Mouse (Mus musculus) large intestine, adult 2 months (tissue): Measurements from ENCODE around the gene Gm21973. TPM values are rescaled to one million over a fixed set of nuclear protein-coding genes. Genes with fewer than 3 reads are reported as not detected.

ENCODE experiments used
- DNase-seq: peaks from one replicate; pipeline ENCODE4 v3.0.0-alpha.2; 2012; ENCODE audit warnings: low read depth, low spot score
- WGBS: fragments of 180-500 bp; shearing (Covaris S2); methylation state at CpG from one replicate; pipeline ENCODE4 v1.1.7; 2018; 5-methylcytosine and 5-hydroxymethylcytosine counted together
- polyA plus RNA-seq: library from polyadenylated mRNA; depleted of rRNA; stranded (reverse); fragments of >200 nt; gene quantifications from 2 replicates; pipeline ENCODE4 v1.2.3, GENCODE M21; 2012; rRNA removed

Gene Gm21973
- not detected in 2 replicates for polyA plus RNA-seq

DNA sequence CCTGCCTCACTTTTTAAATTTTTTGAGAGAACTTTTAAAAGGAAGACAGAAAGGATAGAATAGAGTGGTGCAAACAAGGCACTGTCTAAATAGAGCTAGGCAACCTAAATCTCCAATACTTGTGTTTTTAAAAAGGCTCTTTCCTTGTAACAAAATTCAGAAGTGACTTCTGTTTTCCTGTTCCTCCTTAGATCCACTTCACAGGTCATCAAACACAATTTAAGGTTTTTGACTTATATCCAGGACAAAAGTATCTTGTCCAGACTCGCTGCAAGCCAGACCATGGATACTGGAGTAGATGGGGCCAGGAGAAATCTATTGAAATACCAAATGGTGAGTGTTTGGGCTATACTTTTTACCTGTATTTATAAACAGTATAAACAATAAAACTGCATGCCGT lies at the start of gene Gm21973:
Gene Gm21973, plus strand, starts transcription at position 301 of the 400 bp plus-strand sequence.
- no peak for DNase-seq
- WGBS = 92% methylated on average over 2 of the region's 2 CpGs

DNA sequence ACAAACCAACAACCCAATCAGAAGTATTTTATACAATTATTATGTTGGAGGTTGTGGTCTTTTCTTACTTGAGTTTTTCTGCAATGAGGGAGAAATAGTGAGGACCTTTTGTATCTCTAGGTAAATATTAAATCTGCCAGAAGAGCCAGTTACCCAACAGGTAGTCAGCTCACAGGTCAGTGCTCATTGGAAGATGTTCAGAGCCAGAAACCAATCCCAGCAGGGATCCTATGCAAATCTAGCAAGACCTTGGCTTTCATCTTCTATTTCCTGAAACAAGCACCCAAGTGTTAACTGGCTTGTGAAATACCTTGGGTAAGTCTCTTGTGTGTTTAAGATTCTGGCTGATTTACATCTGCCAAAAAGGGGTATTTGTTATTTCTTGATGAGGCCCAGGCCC lies 48.8 kb upstream of the Gm21973 start:
- no peak for DNase-seq

DNA sequence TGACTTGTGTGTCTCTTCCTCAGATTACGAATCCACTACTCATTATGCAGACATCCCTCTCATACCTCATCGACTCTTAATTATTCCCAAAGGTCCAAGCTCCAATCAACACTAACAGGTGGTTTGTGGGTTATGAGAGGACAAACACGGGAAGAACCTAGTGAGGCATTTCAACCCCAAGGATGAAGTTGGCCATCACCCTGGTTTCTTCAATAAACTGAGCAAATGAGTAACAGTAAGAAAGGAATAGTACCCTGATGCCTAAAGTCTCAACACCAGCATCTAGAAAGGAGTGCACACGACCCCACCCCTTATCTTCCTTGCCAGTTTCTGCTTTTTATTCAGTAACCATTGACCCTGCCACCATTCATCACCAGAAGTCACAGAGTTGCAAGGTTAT lies 47.7 kb upstream of the Gm21973 start:
- DNase-seq = no peak
- WGBS = 80% methylated on average over 4 of the region's 4 CpGs

DNA sequence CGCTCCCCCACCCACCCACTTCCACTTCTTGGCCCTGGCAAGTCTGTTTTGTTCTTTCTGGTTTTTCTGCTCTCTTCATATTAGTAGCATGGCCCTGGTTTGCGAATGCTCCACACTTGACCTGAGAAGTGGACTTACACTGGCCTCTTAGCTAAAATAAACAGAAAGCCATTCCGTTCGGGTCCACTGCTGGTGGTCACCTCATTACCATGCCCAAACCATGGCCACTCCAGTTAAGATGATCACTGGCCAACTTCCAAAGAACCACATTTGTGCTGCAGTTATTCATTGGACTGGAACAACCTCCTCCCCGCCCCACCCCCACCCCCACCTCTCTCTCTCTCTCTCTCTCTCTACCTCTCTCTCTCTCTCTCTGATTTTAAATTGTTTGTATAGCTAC lies 43.6 kb upstream of the Gm21973 start:
- 75% methylated on average over 5 of the region's 5 CpGs for WGBS
- DNase-seq = no peak

DNA sequence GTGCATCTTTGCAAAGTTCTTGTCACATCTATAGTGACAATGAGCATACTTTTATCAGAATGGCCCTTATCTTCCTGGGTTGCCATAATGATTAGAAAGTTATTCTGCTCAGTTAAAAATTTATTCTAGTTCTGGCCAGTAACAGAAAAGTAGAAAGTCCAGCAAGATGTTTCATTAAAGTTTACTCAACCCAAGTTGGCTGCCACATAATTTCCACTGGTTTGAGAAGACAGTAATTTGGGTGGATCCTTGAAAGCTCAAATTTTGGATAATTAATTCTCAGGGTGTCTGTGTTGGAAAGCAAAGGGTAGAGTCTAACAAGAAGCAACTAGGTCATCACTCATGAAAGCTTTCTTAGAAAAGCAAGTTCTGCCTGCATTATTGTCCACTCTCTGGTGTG lies 41.5 kb upstream of the Gm21973 start:
- DNase-seq = no peak

DNA sequence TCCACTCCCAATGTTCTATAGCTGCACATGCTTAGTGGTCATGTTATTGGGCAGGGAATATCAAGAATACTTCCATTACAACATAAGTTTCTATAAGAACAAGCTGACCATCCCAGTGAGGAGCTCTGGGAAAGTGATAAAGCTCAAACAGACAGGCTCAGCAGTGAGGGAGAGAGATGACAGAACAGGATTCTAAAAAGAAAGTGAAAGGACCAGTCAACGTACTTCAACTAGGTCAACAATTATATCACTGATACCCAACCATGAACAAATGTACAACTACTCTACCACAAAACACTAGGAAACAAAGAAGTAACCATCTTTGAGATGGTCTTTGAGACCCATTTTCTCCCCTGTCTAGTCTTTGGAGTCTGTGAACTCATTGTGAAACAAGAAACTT lies 28.6 kb upstream of the Gm21973 start:
- DNase-seq = no peak
- WGBS = 70% methylated on average over 1 of the region's 1 CpGs

DNA sequence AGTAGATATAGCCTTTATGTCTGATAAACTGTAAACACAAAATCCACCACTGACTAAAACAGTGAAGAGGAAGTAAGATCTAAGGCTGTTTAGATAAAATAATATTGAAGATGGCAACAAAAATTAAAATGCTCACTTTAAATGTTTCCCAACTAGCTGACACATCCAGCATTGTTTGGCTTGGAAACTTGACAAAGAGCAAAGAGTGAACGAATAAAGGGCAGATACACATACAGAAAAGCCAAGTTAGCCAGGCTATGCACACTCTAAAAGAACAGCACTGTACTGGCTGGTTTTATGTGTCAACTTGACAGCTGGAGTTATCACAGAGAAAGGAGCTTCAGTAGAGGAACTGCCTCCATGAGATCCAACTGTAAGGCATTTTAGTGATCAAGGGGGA lies 27.1 kb upstream of the Gm21973 start:
- no peak for DNase-seq
- WGBS = 25% methylated on average over 1 of the region's 1 CpGs

DNA sequence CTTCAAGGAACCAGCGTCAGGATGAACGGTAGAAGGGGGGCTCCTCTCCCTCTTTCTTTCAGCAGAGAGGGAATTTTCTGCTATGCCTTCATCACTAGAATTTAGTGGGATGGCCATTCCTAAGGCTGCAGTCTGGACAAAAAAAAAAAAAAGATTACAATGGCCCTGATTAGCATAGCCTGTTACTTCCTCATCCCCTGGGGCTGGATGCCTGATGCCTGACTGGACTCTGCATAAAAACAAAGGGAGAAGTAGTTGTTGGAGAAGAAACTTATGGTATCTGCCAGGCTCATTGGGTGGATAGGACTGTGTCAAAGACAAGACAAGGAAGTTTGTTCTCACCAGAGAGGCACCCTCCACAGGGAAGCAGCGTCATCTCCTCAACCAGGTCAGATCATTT lies 25.7 kb upstream of the Gm21973 start:
- no peak for DNase-seq
- 86% methylated on average over 3 of the region's 3 CpGs for WGBS

DNA sequence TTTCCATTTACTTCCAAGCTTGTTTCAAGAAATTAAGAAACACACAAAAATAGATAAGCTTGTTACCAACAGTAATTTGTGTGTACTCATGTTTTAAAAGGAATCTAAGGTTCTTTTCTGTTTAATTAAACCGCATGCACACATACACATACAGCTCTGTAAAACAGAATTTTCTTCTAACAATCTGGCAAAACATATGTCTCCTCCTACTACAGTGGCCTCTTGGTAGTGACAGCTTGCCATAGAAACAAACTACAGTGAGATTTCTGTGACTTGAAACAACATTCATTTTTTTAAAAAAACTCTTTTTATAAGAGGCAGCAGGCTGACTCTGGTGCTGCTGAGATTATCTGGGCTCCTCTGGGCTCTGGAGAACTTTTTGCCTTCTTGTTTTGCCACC lies 18.7 kb upstream of the Gm21973 start:
- DNase-seq = no peak
- 80% methylated on average over 1 of the region's 1 CpGs for WGBS

DNA sequence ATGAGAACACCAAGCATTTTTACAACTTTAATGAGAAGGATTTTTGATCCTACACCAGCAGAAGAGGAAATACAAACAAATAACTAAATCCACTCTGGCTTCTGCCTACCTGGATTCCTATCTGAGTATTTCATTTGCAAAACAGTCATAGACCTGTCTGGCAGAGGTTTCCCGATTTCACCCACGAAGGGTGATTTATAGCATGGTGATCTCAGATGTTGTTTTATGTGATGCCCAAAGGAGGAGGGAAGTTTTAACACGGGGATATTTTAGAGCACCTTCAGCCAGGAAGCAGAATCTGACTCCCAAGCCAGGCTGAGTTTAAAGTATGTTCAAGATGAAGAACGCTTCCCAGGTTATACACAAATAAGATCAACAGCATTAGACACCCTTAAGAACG lies 13.4 kb upstream of the Gm21973 start:
- 31% methylated on average over 5 of the region's 5 CpGs for WGBS

DNA sequence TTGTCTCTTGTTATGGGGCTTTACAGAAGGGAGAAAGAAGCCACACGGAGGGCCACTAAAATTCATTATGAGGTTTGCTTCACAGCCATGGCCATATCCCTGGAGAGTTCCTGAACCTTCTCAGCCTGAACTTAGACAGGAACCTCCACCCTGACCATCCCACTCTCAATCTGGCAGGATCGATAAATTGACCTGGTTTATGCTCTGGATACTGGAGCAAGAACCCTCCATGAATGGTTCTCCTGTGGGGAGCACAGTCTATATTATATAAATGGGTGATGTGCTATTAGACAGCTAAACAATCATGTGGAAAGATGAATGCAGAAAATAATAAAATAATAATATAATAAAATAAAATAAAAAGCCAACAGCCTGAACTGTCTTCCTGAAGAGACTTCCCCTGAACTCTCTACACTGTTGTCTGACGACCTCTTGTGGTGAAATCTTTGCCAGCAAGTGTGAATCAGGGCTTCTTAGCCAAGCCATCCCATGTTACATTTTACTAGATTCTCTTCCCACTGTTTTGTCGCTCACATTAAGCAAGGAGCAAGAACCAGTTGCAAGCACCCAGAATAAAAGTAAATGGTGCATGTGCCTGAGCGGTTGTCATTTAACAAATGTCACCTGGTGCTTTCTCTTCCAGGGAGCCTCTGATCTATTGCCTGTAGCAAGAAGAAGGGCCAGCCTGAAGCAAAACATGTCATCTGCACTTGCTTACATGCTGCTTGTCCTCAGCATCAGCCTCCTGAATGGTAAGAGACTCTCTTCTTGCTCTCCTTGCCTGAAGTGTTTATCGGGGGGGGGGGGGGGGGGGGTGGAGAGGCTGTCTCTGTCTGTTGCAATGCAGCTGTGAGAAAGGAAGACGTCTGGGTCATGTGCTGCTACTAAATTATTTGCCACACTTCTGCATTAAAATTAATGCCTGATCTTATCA lies 11.4 kb upstream of the Gm21973 start:
- peak; percentile 10 for DNase-seq
- 47% methylated on average over 7 of the region's 7 CpGs for WGBS

More for the DNA sequence above, 13.4 kb upstream of the Gm21973 start:
- DNase-seq = no peak

DNA sequence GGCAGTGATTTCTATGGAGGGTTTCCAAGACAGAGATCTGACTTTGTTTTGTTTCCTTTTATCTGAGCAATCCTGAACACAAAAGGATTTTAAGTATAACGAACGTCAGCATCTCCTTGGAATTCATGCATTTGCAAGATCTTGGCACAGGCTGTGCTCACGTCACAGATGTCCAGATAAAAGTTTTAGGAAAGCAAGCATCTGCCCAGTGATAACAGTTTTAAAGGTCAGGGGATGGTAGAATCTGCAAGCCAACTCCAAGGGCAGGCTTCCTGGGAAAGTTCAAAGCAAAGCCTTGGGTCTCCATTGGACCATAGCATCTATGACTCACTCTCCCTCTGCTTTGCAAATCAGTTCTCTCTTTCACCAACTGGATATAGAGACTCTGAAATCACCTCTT lies 5.4 kb downstream of the Gm21973 start:
- no peak for DNase-seq
- 80% methylated on average over 3 of the region's 3 CpGs for WGBS

DNA sequence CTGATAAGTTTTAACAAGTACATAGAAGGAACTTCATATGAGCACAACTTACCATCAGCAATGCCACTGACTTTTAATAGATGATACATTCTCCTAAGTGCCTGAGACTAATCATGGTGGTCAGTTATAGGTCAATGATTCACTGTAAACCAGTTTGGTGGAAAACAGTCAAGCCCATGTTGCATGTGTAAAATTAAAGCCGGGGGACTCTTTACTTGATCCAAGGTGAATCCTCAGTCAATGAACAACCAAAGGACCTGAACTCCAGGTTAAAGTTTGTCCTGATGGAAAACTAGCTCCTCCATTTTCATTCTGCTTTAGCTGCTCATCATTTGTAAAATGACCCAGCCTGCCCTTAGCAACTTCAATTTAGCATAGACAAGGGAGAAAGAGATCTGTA lies 7.4 kb downstream of the Gm21973 start:
- no peak for DNase-seq
- WGBS = 70% methylated on average over 1 of the region's 1 CpGs

DNA sequence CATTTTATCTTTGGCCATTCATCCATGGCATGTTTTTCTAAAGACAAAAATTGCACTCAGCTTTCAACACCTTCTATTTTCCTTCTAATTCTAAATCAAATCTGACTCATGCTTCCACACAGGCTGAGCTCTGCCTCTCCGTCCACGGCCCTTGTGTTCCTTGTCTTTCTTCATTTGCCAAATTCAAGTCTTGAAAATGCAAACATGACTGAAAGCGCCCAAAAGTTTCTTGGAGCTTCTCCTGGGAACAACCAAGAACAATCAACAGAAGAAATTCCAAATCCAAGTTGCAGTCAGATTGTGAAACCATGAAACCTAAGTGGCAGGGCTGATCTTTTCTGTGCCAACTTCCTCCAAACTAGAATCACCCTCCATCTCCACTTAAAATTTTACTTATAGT lies 13.4 kb downstream of the Gm21973 start:
- WGBS = 73% methylated on average over 3 of the region's 3 CpGs
- DNase-seq = no peak

DNA sequence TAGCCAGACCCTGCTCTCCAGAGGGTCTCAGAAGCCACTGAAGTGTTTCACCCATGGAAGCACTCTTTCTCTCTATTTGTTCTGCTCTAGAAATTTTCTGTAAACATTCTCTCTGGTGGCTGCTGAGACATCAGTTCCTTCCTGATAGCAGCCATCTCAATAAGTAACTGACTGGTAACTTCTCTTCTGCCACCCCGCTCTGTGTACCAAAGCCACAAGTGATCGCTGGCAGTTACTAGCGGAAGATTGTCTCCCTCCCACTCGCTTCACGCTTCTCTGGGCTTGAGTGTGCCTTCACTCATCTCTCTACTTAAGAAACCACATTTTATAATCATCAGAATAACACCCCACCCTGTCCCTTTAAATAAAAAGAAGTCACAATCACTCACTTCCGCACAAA lies 21.9 kb downstream of the Gm21973 start:
- no peak for DNase-seq
- WGBS = 81% methylated on average over 6 of the region's 6 CpGs

DNA sequence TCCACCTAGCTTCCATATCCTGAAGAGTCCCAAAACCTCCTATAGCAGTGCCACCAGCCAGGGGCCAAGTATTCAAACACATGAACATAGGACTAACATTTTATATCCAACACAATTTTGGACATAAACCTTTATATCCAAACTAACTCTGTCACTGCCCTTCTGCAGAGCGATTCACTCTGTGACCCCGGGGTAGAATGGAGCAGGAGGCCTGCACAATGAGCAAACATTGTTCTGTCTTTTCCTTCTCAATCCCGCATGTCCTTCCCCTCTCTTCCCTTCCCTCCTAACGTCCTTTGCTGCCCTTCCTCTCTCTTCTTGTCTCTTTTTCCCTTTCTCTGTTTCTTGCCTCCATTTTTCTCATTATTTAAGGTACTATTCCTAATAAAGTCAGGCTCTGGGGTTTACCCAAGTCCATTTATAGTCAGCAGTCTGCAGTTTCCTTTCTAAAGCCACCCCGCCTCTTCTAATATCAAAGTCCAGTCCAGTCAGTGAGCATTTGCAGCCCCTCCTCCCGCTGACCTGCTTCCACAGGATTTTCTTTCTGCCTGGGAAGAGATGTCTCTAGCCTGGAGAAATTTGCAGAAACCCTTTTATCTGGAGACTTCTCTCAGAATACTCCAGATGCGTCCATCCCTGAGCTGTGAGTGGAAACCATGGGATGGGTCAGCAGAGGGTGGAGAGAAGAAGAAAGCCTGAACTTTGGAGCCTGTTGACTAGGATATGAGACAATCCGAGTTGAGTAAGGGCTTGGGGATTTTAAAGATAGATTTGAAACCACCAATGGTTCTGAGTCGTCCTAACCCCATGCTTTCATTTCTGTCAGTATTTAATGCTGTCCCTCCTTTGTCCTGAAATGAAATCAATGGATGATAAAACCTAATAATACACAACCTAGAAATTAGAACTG lies 33.1 kb downstream of the Gm21973 start, which contains the start of gene Agxt2:
Gene Agxt2, plus strand, starts transcription at position 494 of the 910 bp plus-strand sequence.
- DNase-seq = peak; percentile 3

DNA sequence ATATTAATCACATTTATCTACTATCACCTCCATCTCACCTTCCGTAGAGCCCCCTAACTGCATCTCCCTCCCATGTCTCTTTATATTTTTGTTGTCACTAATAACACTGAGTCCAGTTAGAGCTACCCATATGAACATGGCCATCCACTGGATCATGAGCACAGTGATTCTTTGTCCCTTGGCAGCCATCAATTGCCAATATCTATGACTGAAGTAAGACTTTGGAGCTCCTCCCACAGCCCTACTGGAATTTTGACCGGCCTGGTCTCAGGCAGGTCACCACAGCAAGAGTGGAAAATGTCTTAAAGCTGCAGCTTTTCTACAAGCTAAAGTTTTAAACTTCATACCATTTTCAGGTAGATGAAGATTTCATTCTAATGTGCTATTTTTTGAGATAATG lies 41.2 kb downstream of the Gm21973 start:
- 80% methylated on average over 2 of the region's 2 CpGs for WGBS

More for the DNA sequence above, 33.1 kb downstream of the Gm21973 start, which contains the start of gene Agxt2:
- 38% methylated on average over 9 of the region's 9 CpGs for WGBS

DNA sequence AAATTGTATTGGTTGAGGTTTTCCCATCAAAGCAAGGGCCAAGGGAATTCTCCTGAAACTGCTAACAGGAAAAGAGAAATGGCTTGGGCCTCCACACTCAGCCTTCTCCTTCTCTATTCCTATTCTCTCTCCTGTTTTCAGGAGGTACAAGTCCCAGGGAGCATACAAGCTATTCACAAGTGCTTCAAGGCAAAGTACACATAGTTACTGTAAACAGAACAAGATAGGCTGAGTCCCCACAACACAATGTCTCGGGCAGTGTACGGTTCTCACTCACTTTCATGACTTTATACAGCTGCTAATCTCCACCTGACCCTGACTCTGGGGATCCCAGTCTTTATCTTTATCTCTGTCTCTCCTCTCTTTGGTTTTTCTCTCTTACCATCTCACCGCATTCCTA lies 50.2 kb downstream of the Gm21973 start:
- no peak for DNase-seq
- WGBS = 23% methylated on average over 3 of the region's 3 CpGs

More for the DNA sequence above, 41.2 kb downstream of the Gm21973 start:
- DNase-seq = no peak

DNA sequence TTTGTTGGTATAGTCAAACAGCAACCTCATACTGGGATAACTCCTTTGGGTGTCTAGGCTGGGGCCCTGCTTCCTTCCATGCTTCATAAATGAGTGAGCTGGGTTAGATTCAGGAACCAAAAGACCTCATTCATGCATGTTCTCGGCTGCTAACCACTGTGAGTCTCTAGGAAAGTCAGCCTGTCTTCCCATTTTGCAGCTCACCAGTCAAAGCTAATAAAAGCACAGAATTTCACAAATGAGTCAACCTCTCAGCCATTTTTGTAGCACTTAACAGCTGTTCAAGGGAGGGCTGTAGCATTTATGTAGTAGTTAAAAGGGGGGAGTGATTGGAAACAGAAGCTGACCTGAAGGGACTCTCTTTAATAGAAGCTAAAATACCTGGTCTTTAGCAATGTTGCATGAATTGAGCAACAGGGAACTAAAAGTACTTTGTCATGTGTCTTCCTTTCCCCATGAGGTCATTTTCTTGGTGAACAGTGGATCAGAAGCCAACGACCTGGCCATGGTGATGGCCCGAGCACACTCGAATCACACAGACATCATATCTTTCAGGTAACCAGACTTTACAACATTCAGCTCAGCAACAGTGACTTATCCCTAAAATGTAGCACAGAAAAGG lies 53.3 kb downstream of the Gm21973 start:
- 76% methylated on average over 4 of the region's 4 CpGs for WGBS
- DNase-seq = no peak
